Comparison of ENCODE assay signal across 8 mouse cellular contexts in the genomic region with DNA sequence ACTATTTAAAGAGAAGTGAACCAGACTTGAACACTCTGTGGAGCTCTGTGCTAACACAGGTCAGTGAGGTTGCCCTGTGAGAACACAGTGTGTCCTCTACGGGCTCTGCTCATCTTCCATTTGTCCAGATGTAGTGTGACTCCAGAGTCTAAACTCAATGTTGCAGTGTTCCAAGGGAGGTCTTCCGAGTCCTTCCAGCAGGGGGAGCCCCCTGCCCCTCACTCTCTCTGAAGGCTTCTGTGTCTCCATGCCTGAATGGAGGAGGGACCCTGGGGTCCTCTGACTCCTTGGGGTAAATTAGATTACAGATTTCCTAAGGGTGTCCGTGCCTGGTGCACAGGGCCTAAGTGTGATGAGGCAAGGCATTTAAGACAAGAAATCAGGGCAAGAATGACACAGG.
A peak's percentile ranks its signal among the peaks of the same experiment; 100 is the strongest.
DNase-seq lines count a peak whose midpoint lies in the region; ATAC-seq and TF ChIP-seq lines count a peak whose summit lies in the region.

No protein-coding gene starts in this region.

- H3K4me3 ChIP-seq in intestine, embryonic 14.5 days (ENCODE audit: low read depth, low read length), result no peak overlapping the region
- H3K4me3 ChIP-seq in intestine, embryonic 16.5 days (ENCODE audit: low read length), result no peak overlapping the region
- H3K4me3 ChIP-seq in testis, adult 2 months (ENCODE audit: control insufficient read depth, low read depth, low read length), result no peak overlapping the region

- H3K36me3 ChIP-seq in intestine, embryonic 14.5 days (ENCODE audit: control insufficient read depth, insufficient read depth, low read length), result no peaks in the 10 kb centered on the region
- no peaks in the 10 kb centered on the region for H3K36me3 ChIP-seq in intestine, embryonic 16.5 days (ENCODE audit: control insufficient read depth, insufficient read depth, low read length)
- no peaks in the 10 kb centered on the region for H3K36me3 ChIP-seq in testis, adult 2 months (ENCODE audit: control insufficient read depth, insufficient read depth, low read length)

- H3K9ac ChIP-seq in intestine, embryonic 14.5 days (ENCODE audit: low read length), result no peak overlapping the region
- no peak overlapping the region for H3K9ac ChIP-seq in intestine, embryonic 16.5 days (ENCODE audit: low read depth, low read length)

- TF ChIP-seq POLR2A in testis, adult 2 months (IDR thresholded peaks at IDR 0.05; ENCODE audit: control insufficient read depth, low read depth, low read length), result no peak

- H3K9me3 ChIP-seq in intestine, embryonic 14.5 days (ENCODE audit: control insufficient read depth, low read length), result no peaks in the 10 kb centered on the region
- H3K9me3 ChIP-seq in intestine, embryonic 16.5 days (ENCODE audit: control insufficient read depth, low read length), result no peaks in the 10 kb centered on the region

- TF ChIP-seq CTCF in testis, adult 2 months (IDR thresholded peaks at IDR 0.05; ENCODE audit: control insufficient read depth, insufficient read depth, insufficient replicate concordance, low read depth, low read length), result peak; percentile 25; the same call in 1 of the 2 replicates

- no peak for ATAC-seq in intestine, embryonic 14.5 days (replicated peaks; ENCODE audit: low FRiP score, low TSS enrichment, low read depth)
- no peak for ATAC-seq in intestine, embryonic 16.5 days
- ATAC-seq in granulocyte monocyte progenitor cell, adult 5-6 weeks (replicated peaks; ENCODE audit: poor library complexity, severe bottlenecking), result peak; percentile 59

- WGBS in intestine, embryonic 14.5 days, result 56% methylated on average over 3 of the region's 3 CpGs
- WGBS in intestine, embryonic 16.5 days, result 46% methylated on average over 3 of the region's 3 CpGs

- peak; percentile 58 for DNase-seq in intestine, embryonic 14.5 days (ENCODE audit: low spot score)
- DNase-seq in testis, postnatal 14 days (ENCODE audit: low spot score), result no peak
- DNase-seq in thymus, postnatal 25 days, result peak; percentile 16
- DNase-seq in spleen, postnatal 14 days (ENCODE audit: low spot score in 2 of 2), result no peak
- DNase-seq in layer of hippocampus, adult 11-12 months (ENCODE audit: low spot score), result no peak

- no peaks in the 10 kb centered on the region for H3K4me1 ChIP-seq in intestine, embryonic 14.5 days (replicated peaks; ENCODE audit: control insufficient read depth, insufficient read depth, low read length)
- H3K4me1 ChIP-seq in intestine, embryonic 16.5 days (ENCODE audit: control insufficient read depth, insufficient read depth, low read length), result no peaks in the 10 kb centered on the region
- no peaks in the 10 kb centered on the region for H3K4me1 ChIP-seq in testis, adult 2 months (ENCODE audit: control insufficient read depth, insufficient read depth, low read length)

- H3K27ac ChIP-seq in intestine, embryonic 14.5 days (ENCODE audit: low read depth), result no peak overlapping the region
- H3K27ac ChIP-seq in intestine, embryonic 16.5 days (ENCODE audit: low read length), result no peak overlapping the region
- no peak overlapping the region for H3K27ac ChIP-seq in testis, adult 2 months (ENCODE audit: control insufficient read depth, insufficient read depth, low read depth, low read length)

- no peaks in the 10 kb centered on the region for H3K27me3 ChIP-seq in intestine, embryonic 14.5 days (replicated peaks; ENCODE audit: control insufficient read depth, insufficient read depth, low read length)
- H3K27me3 ChIP-seq in intestine, embryonic 16.5 days (replicated peaks; ENCODE audit: control insufficient read depth, insufficient read depth, low read length), result no peaks in the 10 kb centered on the region
- H3K27me3 ChIP-seq in testis, adult 2 months (ENCODE audit: control insufficient read depth, insufficient read depth, low read length), result no peaks in the 10 kb centered on the region

- H3K4me2 ChIP-seq in intestine, embryonic 14.5 days (ENCODE audit: low read length), result no peak overlapping the region
- no peak overlapping the region for H3K4me2 ChIP-seq in intestine, embryonic 16.5 days (ENCODE audit: low read depth, low read length)

Comparison
In these comparisons a context has a peak if more than half of its experiments do, and no peak if none do; other contexts are left out.
1. DNase-seq: peak in intestine, embryonic 14.5 days (single experiment) and thymus, postnatal 25 days (single experiment); none in testis, postnatal 14 days (single experiment), spleen, postnatal 14 days (0 of 2) and layer of hippocampus, adult 11-12 months (single experiment).